Mouse (Mus musculus) CH12.LX (cell line): ENCODE data around the gene Antxrl. TPM values are rescaled to one million over a fixed set of nuclear protein-coding genes. Genes with fewer than 3 reads are reported as not detected.

Source experiments
- DNase-seq: peaks from one replicate; pipeline ENCODE4 v3.0.0-alpha.2; 2013; ENCODE audit errors: extremely low read depth
- H3K27ac ChIP-seq: 2 replicates; pipeline ENCODE4 v1.5.1; 2012; ENCODE audit warnings: low read depth, mild to moderate bottlenecking, control low read depth, moderate library complexity; ENCODE audit not compliant: insufficient read depth
- H3K27me3 ChIP-seq: replicated peaks from 2 replicates; pipeline ENCODE3; 2012; ENCODE audit warnings: inconsistent platforms
- H3K36me3 ChIP-seq, 2 experiments: replicated peaks in 1 of 2; 2 replicates each; pipeline versions ENCODE3 to v1.6.1; 2012; ENCODE audit warnings: inconsistent platforms in 1 of 2, low read length in 1 of 2, mild to moderate bottlenecking in 1 of 2, mixed read lengths in 1 of 2, moderate library complexity in 1 of 2; ENCODE audit not compliant: control insufficient read depth in 1 of 2, insufficient read depth in 1 of 2
- H3K4me1 ChIP-seq, 2 experiments: 2 replicates each; pipeline ENCODE4 v1.6.1; 2012; ENCODE audit warnings: inconsistent platforms in 1 of 2, moderate library complexity in 1 of 2; ENCODE audit not compliant: insufficient read depth in 2 of 2, control insufficient read depth in 1 of 2
- H3K4me2 ChIP-seq: 2 replicates; pipeline ENCODE4 v1.6.1; 2012; ENCODE audit warnings: low read depth, mild to moderate bottlenecking, control low read depth; ENCODE audit not compliant: poor library complexity, insufficient read depth, severe bottlenecking
- H3K4me3 ChIP-seq, 3 experiments: fragments of 150-350 bp in 1 of 3; sonication (generic) in 1 of 3; replicated peaks in 1 of 3; 2 replicates each; pipeline versions ENCODE3 to v1.5.1; 2011 to 2012; ENCODE audit warnings: low read depth in 2 of 3, low read length in 2 of 3, mild to moderate bottlenecking in 2 of 3, moderate library complexity in 2 of 3, control low read depth in 1 of 3, improper control_type of control experiment in 1 of 3, inconsistent platforms in 1 of 3, mixed read lengths in 1 of 3; ENCODE audit not compliant: poor library complexity in 1 of 3
- H3K79me2 ChIP-seq: replicated peaks from 2 replicates; pipeline ENCODE4 v1.6.1; 2012; ENCODE audit warnings: mild to moderate bottlenecking, moderate library complexity; ENCODE audit not compliant: control insufficient read depth, poor library complexity, insufficient read depth, severe bottlenecking; ENCODE audit errors: extremely low read depth
- H3K9ac ChIP-seq: 2 replicates; pipeline ENCODE4 v1.6.1; 2012; ENCODE audit warnings: low read depth, mild to moderate bottlenecking, control low read depth, moderate library complexity; ENCODE audit not compliant: insufficient read depth
- H3K9me3 ChIP-seq: replicated peaks from 2 replicates; pipeline ENCODE3; 2012; ENCODE audit warnings: low read length, inconsistent platforms, mixed read lengths
- CHD1 ChIP-seq: IDR thresholded peaks from 2 replicates; pipeline ENCODE4 v1.6.1; 2012; ENCODE audit warnings: low read depth, low read length, improper control_type of control experiment, inconsistent platforms
- CHD2 ChIP-seq: IDR thresholded peaks from 2 replicates; pipeline ENCODE4 v1.6.1; 2011; ENCODE audit warnings: low read length, improper control_type of control experiment
- CTCF ChIP-seq, 2 experiments: IDR thresholded peaks in 1 of 2; conservative IDR thresholded peaks in 1 of 2; 2 replicates each; pipeline ENCODE4 v1.5.1; 2011 to 2012; ENCODE audit warnings: low read depth in 2 of 2, low read length in 2 of 2, improper control_type of control experiment in 1 of 2, inconsistent platforms in 1 of 2, mild to moderate bottlenecking in 1 of 2, moderate library complexity in 1 of 2
- E2F4 ChIP-seq: IDR thresholded peaks from 2 replicates; pipeline ENCODE4 v1.6.1; 2011; ENCODE audit warnings: low read depth, low read length, improper control_type of control experiment; ENCODE audit not compliant: insufficient replicate concordance
- EP300 ChIP-seq: IDR thresholded peaks from 2 replicates; pipeline ENCODE4 v1.6.1; 2011; ENCODE audit warnings: low read length, improper control_type of control experiment
- GABPA ChIP-seq: IDR thresholded peaks from 2 replicates; pipeline ENCODE4 v1.6.1; 2012; ENCODE audit warnings: low read depth, low read length, improper control_type of control experiment, inconsistent platforms; ENCODE audit not compliant: insufficient replicate concordance
- HCFC1 ChIP-seq: IDR thresholded peaks from 2 replicates; pipeline ENCODE4 v1.6.1; 2012; ENCODE audit warnings: low read depth, mild to moderate bottlenecking, inconsistent platforms, low read length, improper control_type of control experiment
- JUN ChIP-seq: IDR thresholded peaks from 2 replicates; pipeline ENCODE4 v1.6.1; 2011; ENCODE audit warnings: low read depth, mild to moderate bottlenecking, low read length, improper control_type of control experiment, moderate library complexity; ENCODE audit not compliant: insufficient read depth
- JUND ChIP-seq: conservative IDR thresholded peaks from 2 replicates; pipeline ENCODE4 v1.6.1; 2011; ENCODE audit warnings: low read depth, low read length, improper control_type of control experiment
- KAT2A ChIP-seq: IDR thresholded peaks from 2 replicates; pipeline ENCODE4 v1.6.1; 2012; ENCODE audit warnings: low read length, improper control_type of control experiment, inconsistent platforms; ENCODE audit not compliant: insufficient replicate concordance
- MAFK ChIP-seq: IDR thresholded peaks from 2 replicates; pipeline ENCODE4 v1.6.1; 2011; ENCODE audit warnings: low read length, improper control_type of control experiment; ENCODE audit not compliant: insufficient replicate concordance
- MAZ ChIP-seq: IDR thresholded peaks from 2 replicates; pipeline ENCODE4 v1.6.1; 2012; ENCODE audit warnings: low read depth, mild to moderate bottlenecking, inconsistent platforms, low read length, improper control_type of control experiment, moderate library complexity
- MYC ChIP-seq: IDR thresholded peaks from 2 replicates; pipeline ENCODE4 v1.6.1; 2011; ENCODE audit warnings: low read depth, mild to moderate bottlenecking, improper control_type of control experiment, low read length
- NELFE ChIP-seq: IDR thresholded peaks from 2 replicates; pipeline ENCODE4 v1.6.1; 2011; ENCODE audit warnings: low read depth, low read length, improper control_type of control experiment
- POLR2AphosphoS2 ChIP-seq: IDR thresholded peaks from 2 replicates; pipeline ENCODE4 v1.6.1; 2011; ENCODE audit warnings: low read depth, low read length, improper control_type of control experiment
- RAD21 ChIP-seq: IDR thresholded peaks from 2 replicates; pipeline ENCODE4 v1.6.1; 2011; ENCODE audit warnings: low read depth, mild to moderate bottlenecking, low read length, improper control_type of control experiment, moderate library complexity
- RCOR1 ChIP-seq: conservative IDR thresholded peaks from 2 replicates; pipeline ENCODE4 v1.6.1; 2012; ENCODE audit warnings: low read depth, mild to moderate bottlenecking, inconsistent platforms, low read length, improper control_type of control experiment
- SMC3 ChIP-seq: IDR thresholded peaks from 2 replicates; pipeline ENCODE4 v1.6.1; 2011; ENCODE audit warnings: low read depth, low read length, improper control_type of control experiment
- TBP ChIP-seq: conservative IDR thresholded peaks from 2 replicates; pipeline ENCODE4 v1.6.1; 2011; ENCODE audit warnings: low read depth, low read length, improper control_type of control experiment
- UBTF ChIP-seq: IDR thresholded peaks from 2 replicates; pipeline ENCODE4 v1.6.1; 2012; ENCODE audit warnings: low read depth, mild to moderate bottlenecking, inconsistent platforms, low read length, improper control_type of control experiment, moderate library complexity
- USF1 ChIP-seq: IDR thresholded peaks from 2 replicates; pipeline ENCODE4 v1.6.1; 2014; ENCODE audit warnings: low read depth, mild to moderate bottlenecking, inconsistent platforms, low read length, improper control_type of control experiment
- ZC3H11A ChIP-seq: IDR thresholded peaks from 2 replicates; pipeline ENCODE4 v1.6.1; 2012; ENCODE audit warnings: low read depth, mild to moderate bottlenecking, inconsistent platforms, low read length, improper control_type of control experiment
- ZKSCAN1 ChIP-seq: IDR thresholded peaks from 2 replicates; pipeline ENCODE4 v1.6.1; 2012; ENCODE audit warnings: low read depth, inconsistent platforms, low read length, improper control_type of control experiment, borderline replicate concordance
- ZMIZ1 ChIP-seq: IDR thresholded peaks from 2 replicates; pipeline ENCODE4 v1.6.1; 2012; ENCODE audit warnings: low read depth, mild to moderate bottlenecking, inconsistent platforms, low read length, improper control_type of control experiment
- ZNF384 ChIP-seq: IDR thresholded peaks from 2 replicates; pipeline ENCODE4 v1.6.1; 2012; ENCODE audit warnings: low read depth, low read length, improper control_type of control experiment, inconsistent platforms
- dilution Hi-C: fragments of 300-500 bp; cut with MboI; formaldehyde crosslinking; loops from 2 replicates; pipeline ENCODE4 v1.14.3; 2020; ENCODE audit warnings: low sequenced_read_pairs; ENCODE audit not compliant: extremely low pct_unique_long_range_greater_than_20kb, extremely low pct_ligation_motif_present
- in situ Hi-C: fragments of 300-500 bp; cut with MboI; formaldehyde crosslinking; loops from 3 replicates; pipeline ENCODE4 v1.14.3; 2019; ENCODE audit warnings: low sequenced_read_pairs, low pct_ligation_motif_present, low pct_unique_long_range_greater_than_20kb, mixed read lengths
- polyA plus RNA-seq: library from polyadenylated mRNA; unstranded; fragments of >175 nt; gene quantifications from 2 replicates; pipeline ENCODE4 v1.2.1, GENCODE M21; 2012; ENCODE audit warnings: low read depth; ENCODE audit not compliant: insufficient read length
- total RNA-seq, 2 experiments: library from RNA; depleted of rRNA; stranded (reverse); fragments of 300-350 nt in 1 of 2; fragments of >200 nt in 1 of 2; gene quantifications; 2 replicates each; pipeline ENCODE4 v1.2.3; 2012 to 2014

The Antxrl gene
- total and polyA plus RNA-seq, 3 experiments: not detected

GRCm38 (mm10) chr14:34120016-34120910 is 67.8 kb downstream of the Antxrl start:
- no peak overlapping the region for H3K9ac ChIP-seq
- H3K79me2 ChIP-seq: no peaks in the 10 kb centered on the region
- in situ Hi-C loops: no loop called here
- no peak overlapping the region for H3K4me2 ChIP-seq
- H3K27ac ChIP-seq: no peak overlapping the region
- H3K4me3 ChIP-seq: no peak overlapping the region
- no peak for DNase-seq
- H3K36me3 ChIP-seq: no peaks in the 10 kb centered on the region
- TF ChIP-seq EP300 (no peak), MAFK (no peak), CTCF (conservative IDR thresholded peaks at IDR 0.05 in 1 of 2, IDR thresholded peaks at IDR 0.05 in 1 of 2; ENCODE audit: low read depth in 2 of 2, low read length in 2 of 2) (no peak), RAD21 (no peak), ZNF384 (no peak), SMC3 (no peak), ZC3H11A (no peak), HCFC1 (no peak), POLR2AphosphoS2 (no peak), JUND (no peak), ZKSCAN1 (no peak), UBTF (no peak), JUN (no peak), CHD2 (no peak), USF1 (no peak), GABPA (no peak), ZMIZ1 (no peak), NELFE (no peak), MAZ (no peak)
- TF ChIP-seq, all 38 proteins: peak for 0
- dilution Hi-C loops: no loop called here
- H3K4me1 ChIP-seq: no peaks in the 10 kb centered on the region
- peaks cover 3% of the 10 kb centered on the region for H3K27me3 ChIP-seq
- no peaks in the 10 kb centered on the region for H3K9me3 ChIP-seq

DNA sequence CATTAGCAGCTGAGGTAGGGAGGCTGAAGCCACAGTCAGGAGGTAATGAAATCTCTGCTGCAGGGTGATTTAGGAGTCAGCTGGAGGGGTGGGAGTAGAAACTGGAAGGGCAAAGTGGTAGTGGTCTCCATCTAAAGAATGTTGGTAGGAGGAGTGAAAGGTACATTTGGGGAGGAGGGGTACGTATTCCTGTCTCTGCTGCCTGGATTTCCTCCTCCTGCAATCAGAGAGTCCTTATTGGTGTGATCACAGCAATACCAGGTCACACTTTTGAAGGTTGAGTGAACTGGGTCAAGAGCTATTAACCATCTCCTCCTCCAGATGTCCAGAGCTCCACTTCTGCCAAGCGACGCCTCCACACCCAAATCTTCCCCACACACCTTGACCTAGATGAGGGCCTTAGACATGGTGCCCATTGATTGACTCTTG is 68.4 kb downstream of the Antxrl start:
- Histone ChIP-seq H3K9ac (no peak overlapping the region), H3K27me3 (peaks cover 3% of the 10 kb centered on the region), H3K27ac (no peak overlapping the region), H3K79me2 (no peaks in the 10 kb centered on the region)
- TF ChIP-seq SMC3 (no peak), KAT2A (no peak), MAZ (no peak), CHD1 (no peak), CTCF (conservative IDR thresholded peaks at IDR 0.05 in 1 of 2, IDR thresholded peaks at IDR 0.05 in 1 of 2; ENCODE audit: low read depth in 2 of 2, low read length in 2 of 2) (no peak), UBTF (no peak), ZMIZ1 (no peak), GABPA (no peak), USF1 (no peak), E2F4 (no peak), MAFK (no peak), HCFC1 (no peak), JUN (no peak), RAD21 (no peak), TBP (no peak), MYC (no peak), RCOR1 (no peak)
- TF ChIP-seq, all 38 proteins: peak for 0
- H3K36me3 ChIP-seq: no peaks in the 10 kb centered on the region
- H3K4me2 ChIP-seq: no peak overlapping the region
- H3K9me3 ChIP-seq: no peaks in the 10 kb centered on the region
- in situ Hi-C loops: no loop called here
- DNase-seq: no peak
- dilution Hi-C loops: no loop called here
- H3K4me1 ChIP-seq: no peaks in the 10 kb centered on the region
- no peak overlapping the region for H3K4me3 ChIP-seq
